Mouse (Mus musculus) C2C12 (cell line): ENCODE measurements around the gene Meis1. TPM values are rescaled to one million over a fixed set of nuclear protein-coding genes. Genes with fewer than 3 reads are reported as not detected.

Experiments
- H3K27me3 ChIP-seq: one replicate; pipeline ENCODE4 v1.6.1; 2011; ENCODE audit not compliant: control insufficient read depth, insufficient read depth, insufficient read length
- H3K36me3 ChIP-seq: one replicate; pipeline ENCODE4 v1.6.1; 2011; ENCODE audit not compliant: control insufficient read depth, insufficient read depth
- H3K4me3 ChIP-seq: one replicate; pipeline ENCODE4 v1.5.1; 2011; ENCODE audit warnings: mild to moderate bottlenecking, control low read depth; ENCODE audit not compliant: poor library complexity, insufficient read depth, severe bottlenecking
- H3K79me2 ChIP-seq: one replicate; pipeline ENCODE4 v1.6.1; 2011; ENCODE audit not compliant: control insufficient read depth, insufficient read depth
- H3K79me3 ChIP-seq: one replicate; pipeline ENCODE4 v1.6.1; 2011; ENCODE audit warnings: low read depth, control low read depth
- H3ac ChIP-seq: one replicate; pipeline ENCODE3; 2011; ENCODE audit warnings: low read depth; ENCODE audit not compliant: control insufficient read depth, insufficient read length
- CEBPB ChIP-seq: IDR thresholded peaks from one replicate; pipeline ENCODE4 v1.6.1; 2011; ENCODE audit warnings: low read depth, mild to moderate bottlenecking, control low read depth, moderate library complexity
- CTCF ChIP-seq: IDR thresholded peaks from one replicate; pipeline ENCODE4 v1.5.1; 2011; ENCODE audit not compliant: control insufficient read depth, insufficient read depth, insufficient read length
- FOSL1 ChIP-seq: IDR thresholded peaks from one replicate; pipeline ENCODE4 v1.8.0; 2011; ENCODE audit warnings: mild to moderate bottlenecking, low read length; ENCODE audit not compliant: poor library complexity, insufficient read depth, severe bottlenecking
- MAX ChIP-seq: IDR thresholded peaks from one replicate; pipeline ENCODE4 v1.6.1; 2011; ENCODE audit warnings: mild to moderate bottlenecking, control low read depth
- MYOD1 ChIP-seq: IDR thresholded peaks from one replicate; pipeline ENCODE4 v1.6.1; 2011; ENCODE audit warnings: low read depth; ENCODE audit not compliant: control insufficient read depth, insufficient read length
- MYOG ChIP-seq: IDR thresholded peaks from one replicate; pipeline ENCODE4 v1.6.1; 2011; ENCODE audit not compliant: control insufficient read depth, insufficient read length; ENCODE audit errors: extremely low read depth
- USF1 ChIP-seq: IDR thresholded peaks from one replicate; pipeline ENCODE4 v1.6.1; 2011; ENCODE audit warnings: low read depth, mild to moderate bottlenecking, control low read depth, moderate library complexity
- polyA plus RNA-seq: library from polyadenylated mRNA; unstranded; fragments of >200 nt; fragmentation: generic; extraction: Trizol; gene quantifications from one replicate; pipeline ENCODE4 v1.2.1, GENCODE M21; 2012; ENCODE audit warnings: missing spikeins

The Meis1 gene
- polyA plus RNA-seq, 1 experiment: 6.8 TPM

DNA sequence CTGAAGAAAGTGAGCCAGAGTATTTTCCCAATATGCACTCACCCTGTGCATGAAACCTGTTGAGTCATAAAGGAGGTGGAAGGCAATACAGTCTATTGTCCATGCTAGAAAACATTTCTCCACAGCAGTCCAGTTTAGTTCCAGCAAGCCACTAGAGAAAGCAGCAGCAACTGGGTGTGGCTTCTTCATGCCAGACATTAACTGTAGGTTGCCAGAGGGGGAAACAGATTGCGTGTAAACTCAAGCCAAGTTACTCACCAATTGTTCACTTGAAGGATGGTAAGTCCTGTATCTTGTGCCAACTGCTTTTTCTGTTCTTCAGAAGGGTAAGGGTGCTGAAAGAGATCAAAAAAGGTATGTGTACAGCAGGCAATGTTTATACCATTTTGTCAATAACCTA lies 113.4 kb downstream of the Meis1 start:
- TF ChIP-seq MYOG (no peak), CEBPB (peak; percentile 32)
- Histone ChIP-seq H3ac (no peak overlapping the region), H3K79me2 (no peaks in the 10 kb centered on the region), H3K79me3 (no peaks in the 10 kb centered on the region), H3K27me3 (no peaks in the 10 kb centered on the region), H3K36me3 (peaks cover 10% of the 10 kb centered on the region), H3K4me3 (no peak overlapping the region)

- no peak overlapping the region for H3K4me3 ChIP-seq
- H3K27me3 ChIP-seq: no peaks in the 10 kb centered on the region
- H3K79me2 ChIP-seq: no peaks in the 10 kb centered on the region
- no peak overlapping the region for H3ac ChIP-seq
- H3K79me3 ChIP-seq: no peaks in the 10 kb centered on the region
- peaks cover 10% of the 10 kb centered on the region for H3K36me3 ChIP-seq
- TF ChIP-seq MYOD1 (no peak), USF1 (no peak), CEBPB (no peak), FOSL1 (peak; percentile 52), CTCF (no peak), MAX (peak; percentile 83), MYOG (no peak)
These were observed 113.9 kb downstream of the Meis1 start for GRCm38 (mm10) chr11:18904880-18905279.

DNA sequence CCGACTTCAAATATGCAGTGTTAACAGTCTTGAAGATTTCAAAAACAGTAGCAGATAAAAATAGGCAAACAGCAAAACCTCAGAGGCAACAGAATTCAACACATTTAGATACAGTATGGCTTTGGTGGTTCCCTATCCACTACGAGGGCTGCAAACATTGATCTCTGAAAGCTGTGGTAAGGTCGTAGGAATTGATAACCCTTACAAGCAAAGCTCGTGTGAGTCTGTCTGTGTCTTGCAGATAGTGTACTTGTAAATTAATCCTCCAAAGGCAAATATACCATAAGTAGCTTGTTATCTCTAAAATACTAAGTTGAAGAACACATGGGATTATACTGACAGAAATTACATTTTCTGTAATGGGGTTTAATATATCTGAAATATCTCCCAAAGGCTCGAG lies 114.5 kb downstream of the Meis1 start:
- H3K79me2 ChIP-seq: peaks cover 5% of the 10 kb centered on the region
- TF ChIP-seq MYOG (no peak), CEBPB (no peak), FOSL1 (no peak), CTCF (no peak), MAX (no peak), MYOD1 (no peak), USF1 (no peak)
- no peaks in the 10 kb centered on the region for H3K79me3 ChIP-seq
- peaks cover 10% of the 10 kb centered on the region for H3K36me3 ChIP-seq
- H3ac ChIP-seq: no peak overlapping the region
- H3K27me3 ChIP-seq: no peaks in the 10 kb centered on the region
- no peak overlapping the region for H3K4me3 ChIP-seq

- H3K36me3 ChIP-seq: peaks cover 10% of the 10 kb centered on the region
- H3K79me3 ChIP-seq: no peaks in the 10 kb centered on the region
- no peak overlapping the region for H3ac ChIP-seq
- H3K4me3 ChIP-seq: no peak overlapping the region
- H3K79me2 ChIP-seq: peaks cover 13% of the 10 kb centered on the region
- TF ChIP-seq CEBPB: no peak
- TF ChIP-seq USF1: no peak
- TF ChIP-seq MYOG: no peak
- no peak for TF ChIP-seq CTCF
- no peak for TF ChIP-seq MAX
- no peak for TF ChIP-seq FOSL1
- TF ChIP-seq MYOD1: no peak
- no peaks in the 10 kb centered on the region for H3K27me3 ChIP-seq
These were observed 118.3 kb downstream of the Meis1 start for GRCm38 (mm10) chr11:18900489-18900888.

DNA sequence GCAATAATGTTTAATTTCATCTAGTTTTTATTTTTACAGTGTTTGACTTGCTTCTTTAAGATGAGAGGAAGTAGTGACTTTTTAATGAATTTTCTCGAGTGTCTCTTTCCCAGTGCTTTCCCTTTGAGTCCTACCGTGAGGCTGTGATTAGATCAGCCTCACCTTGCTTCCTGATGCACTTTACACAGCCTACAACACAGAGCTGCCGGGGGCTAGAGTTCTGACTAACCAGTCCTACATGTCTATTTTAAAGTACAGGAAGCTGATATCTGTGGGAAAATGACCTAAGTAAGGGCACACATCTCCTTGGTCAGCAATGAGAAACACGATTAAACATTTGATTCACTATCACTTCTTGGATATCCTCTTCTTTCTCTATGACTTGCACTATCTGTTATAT lies 119.9 kb downstream of the Meis1 start:
- Histone ChIP-seq H3K79me2 (peaks cover 13% of the 10 kb centered on the region), H3K36me3 (peaks cover 7% of the 10 kb centered on the region), H3K4me3 (no peak overlapping the region), H3K79me3 (no peaks in the 10 kb centered on the region), H3ac (no peak overlapping the region), H3K27me3 (no peaks in the 10 kb centered on the region)
- TF ChIP-seq CEBPB: no peak
- no peak for TF ChIP-seq USF1
- no peak for TF ChIP-seq CTCF
- TF ChIP-seq MYOG: no peak
- TF ChIP-seq MYOD1: no peak

DNA sequence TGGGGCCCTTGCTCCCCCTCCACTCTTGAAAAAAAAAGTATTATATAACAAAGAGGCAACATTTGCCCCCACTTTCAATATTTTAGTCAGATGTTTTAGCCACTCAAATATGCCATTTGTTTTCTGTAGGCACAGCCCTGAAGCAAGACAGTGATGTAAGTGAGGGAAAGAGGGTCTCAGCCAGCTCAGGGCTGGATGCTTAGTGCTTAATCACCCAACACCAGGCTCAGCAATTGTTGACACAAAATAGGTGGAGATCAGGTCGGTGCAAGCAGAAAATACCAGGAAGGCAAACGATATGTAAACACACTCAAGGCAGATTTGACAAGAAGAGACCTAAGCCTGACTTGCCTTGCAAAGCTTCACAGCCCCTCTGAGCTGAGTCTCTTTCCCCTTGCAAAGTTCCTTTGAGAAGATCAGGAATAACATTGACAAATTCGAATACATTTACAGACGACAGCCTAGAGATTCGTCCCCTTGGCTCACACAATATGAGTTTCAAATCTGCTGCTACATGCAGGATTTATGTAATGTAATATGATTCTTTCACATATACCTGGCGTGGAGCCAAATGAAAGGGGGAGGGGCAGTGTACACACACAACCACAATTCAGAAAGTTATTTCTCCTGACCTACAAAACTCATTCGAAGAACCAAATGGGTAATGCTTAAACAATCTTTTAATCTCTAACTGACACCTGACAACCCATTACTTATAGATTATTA lies 120.7 kb downstream of the Meis1 start:
- Histone ChIP-seq H3K79me2 (peaks cover 13% of the 10 kb centered on the region), H3K79me3 (no peaks in the 10 kb centered on the region), H3K4me3 (no peak overlapping the region), H3ac (no peak overlapping the region), H3K36me3 (peaks cover 2% of the 10 kb centered on the region), H3K27me3 (no peaks in the 10 kb centered on the region)
- no peak for TF ChIP-seq MYOG
- TF ChIP-seq CTCF: no peak
- TF ChIP-seq USF1: no peak
- no peak for TF ChIP-seq CEBPB
- TF ChIP-seq MYOD1: no peak
- no peak for TF ChIP-seq MAX
- no peak for TF ChIP-seq FOSL1
